Mouse (Mus musculus): Measurements from ENCODE around the gene Zfp13.

DNA sequence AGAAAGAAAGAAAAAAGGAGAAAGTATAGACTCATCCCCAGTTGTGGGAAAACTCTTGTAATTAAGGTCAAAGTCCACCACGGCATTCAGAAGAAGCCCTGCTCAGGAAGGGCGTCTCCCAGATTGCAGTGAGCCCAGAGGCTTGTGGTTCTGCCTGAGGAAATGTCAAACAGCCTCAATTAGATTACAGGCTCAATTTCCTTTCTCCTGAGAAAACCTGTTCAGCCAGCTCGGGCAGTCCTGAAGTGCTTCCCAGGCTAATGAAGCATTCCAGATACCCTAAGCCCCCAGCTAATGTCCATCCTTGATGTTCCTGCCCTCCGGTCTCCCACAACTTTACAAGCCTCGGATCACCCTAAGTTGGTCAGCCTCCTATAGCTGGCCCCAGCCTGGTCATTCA lies 56.0 kb downstream of the Zfp13 start:
- TF ChIP-seq CTCF (IDR thresholded peaks at IDR 0.05; ENCODE audit: borderline replicate concordance, control insufficient read depth, extremely low read depth, insufficient read depth, low read length, poor library complexity) (no peak), POLR2A (IDR thresholded peaks at IDR 0.05; ENCODE audit: control insufficient read depth, extremely low read depth, insufficient read depth, low read length, poor library complexity) (no peak)
